Mouse (Mus musculus) forebrain, embryonic 11.5 days (tissue): ENCODE measurements at regions not wholly inside any gene's neighbourhood (a gene's known extent, or its start where the extent isn't known, plus 50 kb on each side); places are given as distances from the start of the nearest gene placed in this dataset.

ENCODE experiments used
- ATAC-seq: fragments of 200-750 bp; cut with Nextera tagmentation; replicated peaks from 2 replicates; pipeline ENCODE4 v1.8.0; 2017; ENCODE audit warnings: moderate TSS enrichment; ENCODE audit not compliant: low FRiP score
- DNase-seq: peaks from one replicate; pipeline ENCODE4 v3.0.0-alpha.2; 2017; ENCODE audit warnings: low spot score
- H3K27ac ChIP-seq: fragments of 300-500 bp; sonication (generic); 2 replicates; pipeline ENCODE4 v1.5.1; 2014; ENCODE audit warnings: low read depth, low read length
- H3K27me3 ChIP-seq: fragments of 300-500 bp; sonication (generic); 2 replicates; pipeline ENCODE4 v1.6.1; 2014; ENCODE audit warnings: mild to moderate bottlenecking, low read length, mixed read lengths; ENCODE audit not compliant: control insufficient read depth, insufficient read depth
- H3K36me3 ChIP-seq: fragments of 300-500 bp; sonication (generic); 2 replicates; pipeline ENCODE4 v1.6.1; 2014; ENCODE audit warnings: mild to moderate bottlenecking, low read length, moderate library complexity, mixed read lengths; ENCODE audit not compliant: control insufficient read depth, insufficient read depth
- H3K4me1 ChIP-seq: fragments of 300-500 bp; sonication (generic); replicated peaks from 2 replicates; pipeline ENCODE4 v1.6.1; 2014; ENCODE audit warnings: low read length, mixed read lengths; ENCODE audit not compliant: control insufficient read depth, insufficient read depth
- H3K4me2 ChIP-seq: fragments of 300-500 bp; sonication (generic); 2 replicates; pipeline ENCODE4 v1.6.1; 2014; ENCODE audit warnings: low read depth, mild to moderate bottlenecking, low read length, moderate library complexity, mixed read lengths; ENCODE audit not compliant: severe bottlenecking
- H3K4me3 ChIP-seq: fragments of 300-500 bp; sonication (generic); 2 replicates; pipeline ENCODE4 v1.5.1; 2014; ENCODE audit warnings: low read depth, low read length
- H3K9ac ChIP-seq: fragments of 300-500 bp; sonication (generic); 2 replicates; pipeline ENCODE4 v1.6.1; 2014; ENCODE audit warnings: low read length
- H3K9me3 ChIP-seq: fragments of 300-500 bp; sonication (generic); 2 replicates; pipeline ENCODE4 v1.6.1; 2016; ENCODE audit warnings: low read length, mixed read lengths; ENCODE audit not compliant: control insufficient read depth
- WGBS: fragments of 180-500 bp; shearing (Covaris S2); extraction: QIAGEN DNeasy Blood & Tissue Kit; methylation state at CpG from one replicate; pipeline ENCODE4 v1.1.7; 2014; 5-methylcytosine and 5-hydroxymethylcytosine counted together

- DNase-seq (no peak), ATAC-seq (no peak)
- H3K4me3 ChIP-seq: no peak overlapping the region
- H3K4me1 ChIP-seq: no peaks in the 10 kb centered on the region
- no peak overlapping the region for H3K4me2 ChIP-seq
- no peaks in the 10 kb centered on the region for H3K27me3 ChIP-seq
- H3K36me3 ChIP-seq: no peaks in the 10 kb centered on the region
- no peak overlapping the region for H3K27ac ChIP-seq
- WGBS: 76% methylated on average over 7 of the region's 7 CpGs
- no peak overlapping the region for H3K9ac ChIP-seq
- no peaks in the 10 kb centered on the region for H3K9me3 ChIP-seq
Observed at GRCm38 (mm10) chr8:8562268-8562667, 98.8 kb downstream of the Efnb2 start.

- H3K36me3 ChIP-seq: no peaks in the 10 kb centered on the region
- no peaks in the 10 kb centered on the region for H3K27me3 ChIP-seq
- no peak overlapping the region for H3K9ac ChIP-seq
- ATAC-seq (no peak), DNase-seq (no peak)
- H3K4me3 ChIP-seq: no peak overlapping the region
- H3K4me2 ChIP-seq: no peak overlapping the region
- H3K27ac ChIP-seq: no peak overlapping the region
- H3K4me1 ChIP-seq: no peaks in the 10 kb centered on the region
- 90% methylated on average over 7 of the region's 7 CpGs for whole genome bisulfite sequencing
- no peaks in the 10 kb centered on the region for H3K9me3 ChIP-seq
Observed at GRCm38 (mm10) chr8:8558050-8558449, 103.0 kb downstream of the Efnb2 start.

GRCm38 (mm10) chr8:8556152-8556551 lies 104.9 kb downstream of the Efnb2 start:
- Histone ChIP-seq H3K9me3 (no peaks in the 10 kb centered on the region), H3K27me3 (no peaks in the 10 kb centered on the region), H3K4me1 (no peaks in the 10 kb centered on the region), H3K36me3 (no peaks in the 10 kb centered on the region), H3K4me2 (no peak overlapping the region), H3K27ac (no peak overlapping the region), H3K9ac (no peak overlapping the region), H3K4me3 (no peak overlapping the region)
- no peak for DNase-seq
- no peak for ATAC-seq
- 93% methylated on average over 10 of the region's 10 CpGs for WGBS

- Histone ChIP-seq H3K9ac (no peak overlapping the region), H3K4me3 (no peak overlapping the region), H3K27ac (no peak overlapping the region), H3K4me2 (no peak overlapping the region), H3K4me1 (no peaks in the 10 kb centered on the region), H3K27me3 (no peaks in the 10 kb centered on the region), H3K9me3 (no peaks in the 10 kb centered on the region), H3K36me3 (no peaks in the 10 kb centered on the region)
- 90% methylated on average over 5 of the region's 5 CpGs for WGBS
- DNase-seq: no peak
- no peak for ATAC-seq
Observed at GRCm38 (mm10) chr8:8554691-8555090, 106.4 kb downstream of the Efnb2 start.

- Histone ChIP-seq H3K27me3 (no peaks in the 10 kb centered on the region), H3K9me3 (no peaks in the 10 kb centered on the region), H3K27ac (no peak overlapping the region), H3K4me1 (no peaks in the 10 kb centered on the region), H3K4me3 (no peak overlapping the region), H3K4me2 (no peak overlapping the region), H3K9ac (no peak overlapping the region), H3K36me3 (no peaks in the 10 kb centered on the region)
- WGBS: 79% methylated on average over 1 of the region's 1 CpGs
- ATAC-seq (no peak), DNase-seq (no peak)
Observed at GRCm38 (mm10) chr8:8552779-8553178, 108.3 kb downstream of the Efnb2 start.

GRCm38 (mm10) chr8:8536626-8537025 lies 124.4 kb downstream of the Efnb2 start:
- 78% methylated on average over 5 of the region's 5 CpGs for WGBS
- Histone ChIP-seq H3K4me2 (no peak overlapping the region), H3K27me3 (no peaks in the 10 kb centered on the region), H3K9ac (no peak overlapping the region), H3K27ac (no peak overlapping the region), H3K9me3 (no peaks in the 10 kb centered on the region), H3K36me3 (no peaks in the 10 kb centered on the region), H3K4me1 (no peaks in the 10 kb centered on the region), H3K4me3 (no peak overlapping the region)
- DNase-seq (no peak), ATAC-seq (no peak)

- no peaks in the 10 kb centered on the region for H3K36me3 ChIP-seq
- 55% methylated on average over 6 of the region's 6 CpGs for WGBS
- H3K27ac ChIP-seq: no peak overlapping the region
- H3K4me3 ChIP-seq: no peak overlapping the region
- H3K9ac ChIP-seq: no peak overlapping the region
- DNase-seq (no peak), ATAC-seq (no peak)
- no peaks in the 10 kb centered on the region for H3K4me1 ChIP-seq
- no peaks in the 10 kb centered on the region for H3K9me3 ChIP-seq
- no peaks in the 10 kb centered on the region for H3K27me3 ChIP-seq
- H3K4me2 ChIP-seq: no peak overlapping the region
Observed at GRCm38 (mm10) chr8:8534787-8535186, 126.3 kb downstream of the Efnb2 start.

GRCm38 (mm10) chr8:8532907-8533306 lies 128.1 kb downstream of the Efnb2 start:
- Histone ChIP-seq H3K9me3 (no peaks in the 10 kb centered on the region), H3K4me1 (no peaks in the 10 kb centered on the region), H3K36me3 (no peaks in the 10 kb centered on the region), H3K9ac (no peak overlapping the region), H3K4me2 (no peak overlapping the region), H3K27ac (no peak overlapping the region), H3K4me3 (no peak overlapping the region), H3K27me3 (no peaks in the 10 kb centered on the region)
- ATAC-seq (no peak), DNase-seq (no peak)
- 82% methylated on average over 5 of the region's 5 CpGs for WGBS

GRCm38 (mm10) chr8:8530540-8530939 lies 130.5 kb downstream of the Efnb2 start:
- H3K27ac ChIP-seq: no peak overlapping the region
- no peak overlapping the region for H3K9ac ChIP-seq
- no peaks in the 10 kb centered on the region for H3K4me1 ChIP-seq
- 78% methylated on average over 5 of the region's 5 CpGs for WGBS
- H3K9me3 ChIP-seq: no peaks in the 10 kb centered on the region
- no peak overlapping the region for H3K4me3 ChIP-seq
- no peaks in the 10 kb centered on the region for H3K27me3 ChIP-seq
- DNase-seq (no peak), ATAC-seq (no peak)
- H3K4me2 ChIP-seq: no peak overlapping the region
- no peaks in the 10 kb centered on the region for H3K36me3 ChIP-seq
